Mouse (Mus musculus) splenic B cell, adult 2 months (primary cell): Measurements from ENCODE around the gene Gm867.

Source experiments
- DNase-seq: peaks from one replicate; pipeline ENCODE4 v3.0.0-alpha.2; 2011; ENCODE audit warnings: low read depth, low spot score
- H3K27me3 ChIP-seq: 2 replicates; pipeline ENCODE4 v1.6.1; 2012; ENCODE audit warnings: mild to moderate bottlenecking, low read length, moderate library complexity, mixed read lengths; ENCODE audit not compliant: control insufficient read depth, poor library complexity, insufficient read depth, severe bottlenecking
- H3K36me3 ChIP-seq: 2 replicates; pipeline ENCODE4 v1.6.1; 2012; ENCODE audit warnings: mild to moderate bottlenecking, low read length, moderate library complexity, mixed read lengths; ENCODE audit not compliant: control insufficient read depth, poor library complexity, insufficient read depth, severe bottlenecking

Gene Gm867

GRCm38 (mm10) chr10:75921726-75922560 is 18.5 kb downstream of the Gm867 start:
- no peaks in the 10 kb centered on the region for H3K27me3 ChIP-seq
- no peak for DNase-seq
- H3K36me3 ChIP-seq, result no peaks in the 10 kb centered on the region

GRCm38 (mm10) chr10:75921026-75921725 is 19.3 kb downstream of the Gm867 start, which contains the start of gene Smarcb1:
Gene Smarcb1, minus strand, starts transcription at chr10:75921617.
- Histone ChIP-seq H3K27me3 (no peaks in the 10 kb centered on the region), H3K36me3 (no peaks in the 10 kb centered on the region)
- peak; percentile 95 for DNase-seq

GRCm38 (mm10) chr10:75919026-75919425 is 21.4 kb downstream of the Gm867 start:
- Histone ChIP-seq H3K36me3 (no peaks in the 10 kb centered on the region), H3K27me3 (no peaks in the 10 kb centered on the region)
- no peak for DNase-seq

- DNase-seq, result no peak
- no peaks in the 10 kb centered on the region; the same call in 1 of the 2 replicates for H3K36me3 ChIP-seq
- H3K27me3 ChIP-seq, result no peaks in the 10 kb centered on the region
Observed at GRCm38 (mm10) chr10:75916840-75917239, 23.6 kb downstream of the Gm867 start.

GRCm38 (mm10) chr10:75915557-75915956 is 24.9 kb downstream of the Gm867 start:
- DNase-seq, result no peak
- H3K27me3 ChIP-seq, result no peaks in the 10 kb centered on the region
- no peaks in the 10 kb centered on the region; the same call in 1 of the 2 replicates for H3K36me3 ChIP-seq

- Histone ChIP-seq H3K36me3 (peaks cover 8% of the 10 kb centered on the region), H3K27me3 (no peaks in the 10 kb centered on the region)
- DNase-seq, result no peak
Observed at GRCm38 (mm10) chr10:75913013-75913589, 27.4 kb downstream of the Gm867 start.

- H3K27me3 ChIP-seq, result no peaks in the 10 kb centered on the region; the same call in 1 of the 2 replicates
- DNase-seq, result no peak
- H3K36me3 ChIP-seq, result peaks cover 11% of the 10 kb centered on the region
Observed at GRCm38 (mm10) chr10:75910698-75911097, 29.8 kb downstream of the Gm867 start.

- no peaks in the 10 kb centered on the region; the same call in 1 of the 2 replicates for H3K27me3 ChIP-seq
- no peak for DNase-seq
Observed at GRCm38 (mm10) chr10:75906882-75907281, 33.6 kb downstream of the Gm867 start.

GRCm38 (mm10) chr10:75904391-75904790 is 36.1 kb downstream of the Gm867 start:
- Histone ChIP-seq H3K36me3 (peaks cover 16% of the 10 kb centered on the region), H3K27me3 (no peaks in the 10 kb centered on the region; the same call in 1 of the 2 replicates)
- DNase-seq, result no peak

More at GRCm38 (mm10) chr10:75906882-75907281, 33.6 kb downstream of the Gm867 start:
- H3K36me3 ChIP-seq, result peaks cover 22% of the 10 kb centered on the region

- DNase-seq, result no peak
- H3K27me3 ChIP-seq, result no peaks in the 10 kb centered on the region
- H3K36me3 ChIP-seq, result peaks cover 6% of the 10 kb centered on the region
Observed at GRCm38 (mm10) chr10:75898846-75899245, 41.6 kb downstream of the Gm867 start.

GRCm38 (mm10) chr10:75898039-75898564 is 42.4 kb downstream of the Gm867 start:
- H3K27me3 ChIP-seq, result no peaks in the 10 kb centered on the region
- H3K36me3 ChIP-seq, result peaks cover 6% of the 10 kb centered on the region
- no peak for DNase-seq

- DNase-seq, result peak; percentile 66
- Histone ChIP-seq H3K27me3 (no peaks in the 10 kb centered on the region), H3K36me3 (peaks cover 3% of the 10 kb centered on the region)
Observed at GRCm38 (mm10) chr10:75897373-75897772, 43.1 kb downstream of the Gm867 start.

GRCm38 (mm10) chr10:75896208-75896607 is 44.3 kb downstream of the Gm867 start:
- no peaks in the 10 kb centered on the region for H3K27me3 ChIP-seq
- H3K36me3 ChIP-seq, result peaks cover 3% of the 10 kb centered on the region
- no peak for DNase-seq

GRCm38 (mm10) chr10:75895730-75896129 is 44.7 kb downstream of the Gm867 start:
- no peak for DNase-seq
- Histone ChIP-seq H3K36me3 (peaks cover 3% of the 10 kb centered on the region), H3K27me3 (no peaks in the 10 kb centered on the region)
